Mouse (Mus musculus): ENCODE measurements around the gene Dcaf4. TPM values are rescaled to one million over a fixed set of nuclear protein-coding genes. Genes with fewer than 3 reads are reported as not detected.

Gene Dcaf4
- polyA plus RNA-seq, 1 experiment from 2014 or later: 48.1 TPM

DNA sequence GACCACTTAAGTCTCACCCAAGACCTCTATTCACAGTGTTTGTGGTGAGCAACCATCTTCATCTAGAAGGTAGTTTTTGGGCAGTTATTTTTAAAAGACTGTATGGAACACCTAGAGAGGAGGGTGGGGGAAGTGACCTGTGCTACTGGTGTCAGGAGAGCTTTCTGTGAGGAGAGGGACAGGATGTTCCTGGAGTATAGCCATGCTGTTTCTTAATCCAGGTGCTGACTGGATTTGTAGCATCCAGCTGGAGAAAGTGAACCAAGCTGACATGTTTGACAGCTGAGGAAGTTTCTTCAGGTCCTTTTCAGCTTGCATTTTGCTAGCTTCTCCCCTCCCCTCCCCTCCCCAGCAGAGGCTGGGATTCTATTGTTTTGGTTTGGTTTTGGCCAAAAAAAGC lies 24.5 kb downstream of the Dcaf4 start:
- H3K27me3 ChIP-seq: no peaks in the 10 kb centered on the region
- H3K4me1 ChIP-seq: no peaks in the 10 kb centered on the region
- H3K9me3 ChIP-seq (replicated peaks): no peaks in the 10 kb centered on the region
- ATAC-seq (ENCODE audit: insufficient number of reproducible peaks, low FRiP score, low TSS enrichment, low read depth): no peak
- no peak overlapping the region for H3K4me2 ChIP-seq (replicated peaks)
- H3K27ac ChIP-seq (replicated peaks): no peak overlapping the region
- H3K4me3 ChIP-seq (replicated peaks): no peak overlapping the region
- H3K9ac ChIP-seq: no peak overlapping the region
- H3K36me3 ChIP-seq: peaks cover 61% of the 10 kb centered on the region

DNA sequence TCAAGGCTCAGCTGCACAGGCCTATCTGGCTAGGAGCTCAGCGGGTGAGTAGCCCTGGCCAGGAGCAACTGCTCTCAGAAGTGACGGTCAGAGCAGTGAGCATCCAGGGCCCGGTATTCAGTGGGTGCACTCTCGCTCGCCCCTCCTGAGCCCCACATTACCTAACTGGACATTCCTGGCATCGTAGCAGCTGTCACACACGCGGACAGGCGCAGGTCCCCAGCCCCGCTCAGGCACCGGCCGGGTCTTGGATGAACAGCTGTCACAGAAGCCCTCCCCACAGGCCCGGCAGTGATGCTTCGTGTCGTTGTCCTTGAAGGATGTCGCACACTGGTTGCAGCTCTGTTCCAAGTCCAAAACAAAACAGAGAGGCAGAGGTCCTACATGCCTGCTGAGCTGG lies 31.0 kb downstream of the Dcaf4 start:
- Histone ChIP-seq H3K4me2 (replicated peaks) (no peak overlapping the region), H3K4me1 (no peaks in the 10 kb centered on the region), H3K36me3 (peaks cover 80% of the 10 kb centered on the region), H3K4me3 (replicated peaks) (no peak overlapping the region), H3K9ac (no peak overlapping the region), H3K27ac (replicated peaks) (no peak overlapping the region), H3K9me3 (replicated peaks) (no peaks in the 10 kb centered on the region), H3K27me3 (no peaks in the 10 kb centered on the region)
- peak; percentile 45; the same call in 1 of the 2 replicates for ATAC-seq (ENCODE audit: insufficient number of reproducible peaks, low FRiP score, low TSS enrichment, low read depth)
- WGBS: 92% methylated on average over 16 of the region's 16 CpGs

- H3K4me1 ChIP-seq: no peaks in the 10 kb centered on the region
- no peaks in the 10 kb centered on the region for H3K27me3 ChIP-seq
- peaks cover 86% of the 10 kb centered on the region for H3K36me3 ChIP-seq
- no peaks in the 10 kb centered on the region for H3K9me3 ChIP-seq (replicated peaks)
- no peak overlapping the region for H3K4me2 ChIP-seq (replicated peaks)
- WGBS: 77% methylated on average over 4 of the region's 4 CpGs
- H3K27ac ChIP-seq (replicated peaks): no peak overlapping the region
- no peak for ATAC-seq (ENCODE audit: insufficient number of reproducible peaks, low FRiP score, low TSS enrichment, low read depth)
- no peak overlapping the region for H3K9ac ChIP-seq
- no peak overlapping the region for H3K4me3 ChIP-seq (replicated peaks)
These were observed 33.5 kb downstream of the Dcaf4 start for GRCm38 (mm10) chr12:83553816-83554215.

- Histone ChIP-seq H3K27ac (replicated peaks) (no peak overlapping the region), H3K4me3 (replicated peaks) (no peak overlapping the region), H3K36me3 (peaks cover 90% of the 10 kb centered on the region), H3K4me1 (no peaks in the 10 kb centered on the region), H3K9me3 (replicated peaks) (no peaks in the 10 kb centered on the region), H3K4me2 (replicated peaks) (no peak overlapping the region), H3K9ac (no peak overlapping the region), H3K27me3 (no peaks in the 10 kb centered on the region)
- WGBS: 58% methylated on average over 9 of the region's 9 CpGs
- ATAC-seq (ENCODE audit: insufficient number of reproducible peaks, low FRiP score, low TSS enrichment, low read depth): no peak
These were observed 35.3 kb downstream of the Dcaf4 start for GRCm38 (mm10) chr12:83555605-83556004.

DNA sequence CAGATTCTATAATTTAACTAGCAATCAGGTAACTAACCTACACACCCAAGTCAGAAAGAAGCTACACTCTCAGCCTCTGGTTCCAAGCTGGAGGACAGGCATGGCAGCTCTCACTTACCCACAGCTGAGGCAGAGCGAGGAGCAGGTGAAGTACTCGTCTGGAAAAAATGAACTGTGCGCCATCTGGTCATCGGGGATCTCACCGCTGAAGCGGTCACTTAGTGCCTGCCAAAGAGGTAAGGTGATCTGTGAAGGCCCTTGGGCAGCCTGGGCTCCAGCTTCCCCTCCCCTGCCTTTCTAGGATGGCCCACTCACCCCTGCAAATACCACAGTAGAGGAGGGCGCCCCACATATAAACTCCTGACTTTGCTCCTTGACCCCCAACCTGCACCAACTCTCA lies 38.2 kb downstream of the Dcaf4 start:
- H3K9ac ChIP-seq: no peak overlapping the region
- no peaks in the 10 kb centered on the region for H3K27me3 ChIP-seq
- peaks cover 90% of the 10 kb centered on the region for H3K36me3 ChIP-seq
- WGBS: 90% methylated on average over 7 of the region's 7 CpGs
- H3K4me3 ChIP-seq (replicated peaks): no peak overlapping the region
- no peak overlapping the region for H3K27ac ChIP-seq (replicated peaks)
- ATAC-seq (ENCODE audit: insufficient number of reproducible peaks, low FRiP score, low TSS enrichment, low read depth): no peak
- H3K4me2 ChIP-seq (replicated peaks): no peak overlapping the region
- no peaks in the 10 kb centered on the region for H3K4me1 ChIP-seq
- no peaks in the 10 kb centered on the region for H3K9me3 ChIP-seq (replicated peaks)

- no peak for ATAC-seq (ENCODE audit: insufficient number of reproducible peaks, low FRiP score, low TSS enrichment, low read depth)
- Histone ChIP-seq H3K27ac (replicated peaks) (no peak overlapping the region), H3K4me2 (replicated peaks) (no peak overlapping the region), H3K36me3 (peaks cover 89% of the 10 kb centered on the region), H3K27me3 (no peaks in the 10 kb centered on the region), H3K9ac (no peak overlapping the region), H3K9me3 (replicated peaks) (no peaks in the 10 kb centered on the region), H3K4me1 (no peaks in the 10 kb centered on the region), H3K4me3 (replicated peaks) (no peak overlapping the region)
- 68% methylated on average over 6 of the region's 6 CpGs for WGBS
These were observed 39.9 kb downstream of the Dcaf4 start for GRCm38 (mm10) chr12:83560189-83560588.

DNA sequence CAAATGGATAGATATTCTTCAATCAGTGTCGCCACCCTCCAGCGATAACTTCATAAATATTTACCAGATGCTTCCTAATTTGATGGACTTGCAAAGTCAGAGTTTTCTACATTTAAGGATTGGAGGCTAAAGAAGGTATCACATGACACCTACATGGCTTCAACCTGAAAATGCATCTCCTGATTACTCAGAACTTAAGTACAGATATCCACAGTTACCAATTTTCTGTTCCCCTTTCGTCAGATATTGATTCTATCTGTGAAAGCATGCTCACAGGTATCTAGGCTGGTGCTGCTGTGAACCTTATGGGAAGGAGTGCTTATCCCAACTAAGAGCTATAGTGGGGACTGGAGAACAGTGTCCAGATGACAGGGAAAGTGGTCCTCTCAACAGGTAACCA lies 42.3 kb downstream of the Dcaf4 start:
- Histone ChIP-seq H3K27me3 (no peaks in the 10 kb centered on the region), H3K9ac (no peak overlapping the region), H3K4me3 (replicated peaks) (no peak overlapping the region), H3K27ac (replicated peaks) (no peak overlapping the region), H3K4me1 (no peaks in the 10 kb centered on the region), H3K36me3 (peaks cover 90% of the 10 kb centered on the region), H3K4me2 (replicated peaks) (no peak overlapping the region), H3K9me3 (replicated peaks) (no peaks in the 10 kb centered on the region)
- no peak for ATAC-seq (ENCODE audit: insufficient number of reproducible peaks, low FRiP score, low TSS enrichment, low read depth)
- WGBS: 84% methylated on average over 3 of the region's 3 CpGs

DNA sequence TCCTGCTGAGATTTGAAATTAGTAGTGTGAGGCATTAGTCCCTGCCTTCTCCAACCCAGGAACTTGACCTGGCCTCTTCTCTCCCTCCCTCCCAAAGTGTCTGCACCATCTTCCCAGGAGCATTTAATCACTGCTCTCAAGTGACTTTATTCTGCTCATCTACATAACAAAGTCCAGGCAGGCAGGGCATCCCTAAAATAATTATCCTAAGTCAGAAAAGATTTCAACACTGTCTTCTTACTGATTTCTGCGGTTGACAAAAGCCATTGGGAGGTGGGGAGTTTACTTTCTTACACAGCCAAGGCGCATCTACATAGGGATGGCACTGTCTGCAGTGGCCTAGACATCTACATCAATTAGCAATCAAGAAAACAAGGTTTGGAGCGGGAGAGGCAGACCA lies 49.6 kb downstream of the Dcaf4 start:
- Histone ChIP-seq H3K4me1 (no peaks in the 10 kb centered on the region), H3K36me3 (peaks cover 75% of the 10 kb centered on the region), H3K9me3 (replicated peaks) (no peaks in the 10 kb centered on the region), H3K27me3 (no peaks in the 10 kb centered on the region), H3K27ac (replicated peaks) (no peak overlapping the region), H3K9ac (no peak overlapping the region), H3K4me2 (replicated peaks) (no peak overlapping the region), H3K4me3 (replicated peaks) (no peak overlapping the region)
- WGBS: 87% methylated on average over 3 of the region's 3 CpGs
- no peak for ATAC-seq (ENCODE audit: insufficient number of reproducible peaks, low FRiP score, low TSS enrichment, low read depth)

GRCm38 (mm10) chr12:83572717-83573116 lies 52.5 kb downstream of the Dcaf4 start:
- Histone ChIP-seq H3K4me3 (replicated peaks) (no peak overlapping the region), H3K27me3 (no peaks in the 10 kb centered on the region), H3K4me2 (replicated peaks) (no peak overlapping the region), H3K36me3 (peaks cover 70% of the 10 kb centered on the region), H3K27ac (replicated peaks) (no peak overlapping the region), H3K9ac (no peak overlapping the region), H3K9me3 (replicated peaks) (no peaks in the 10 kb centered on the region), H3K4me1 (no peaks in the 10 kb centered on the region)
- ATAC-seq (ENCODE audit: insufficient number of reproducible peaks, low FRiP score, low TSS enrichment, low read depth): no peak
- WGBS: 83% methylated on average over 5 of the region's 5 CpGs

- no peak overlapping the region for H3K4me2 ChIP-seq (replicated peaks)
- ATAC-seq (ENCODE audit: insufficient number of reproducible peaks, low FRiP score, low TSS enrichment, low read depth): no peak
- no peaks in the 10 kb centered on the region for H3K9me3 ChIP-seq (replicated peaks)
- no peak overlapping the region for H3K4me3 ChIP-seq (replicated peaks)
- H3K4me1 ChIP-seq: no peaks in the 10 kb centered on the region
- H3K9ac ChIP-seq: no peak overlapping the region
- 87% methylated on average over 5 of the region's 5 CpGs for WGBS
- H3K27me3 ChIP-seq: no peaks in the 10 kb centered on the region
- H3K36me3 ChIP-seq: peaks cover 51% of the 10 kb centered on the region
- H3K27ac ChIP-seq (replicated peaks): no peak overlapping the region
These were observed 57.2 kb downstream of the Dcaf4 start for GRCm38 (mm10) chr12:83577445-83577844.

GRCm38 (mm10) chr12:83578356-83578755 lies 58.1 kb downstream of the Dcaf4 start:
- Histone ChIP-seq H3K9ac (no peak overlapping the region), H3K4me1 (no peaks in the 10 kb centered on the region), H3K36me3 (peaks cover 45% of the 10 kb centered on the region), H3K9me3 (replicated peaks) (no peaks in the 10 kb centered on the region), H3K4me3 (replicated peaks) (no peak overlapping the region), H3K4me2 (replicated peaks) (no peak overlapping the region), H3K27ac (replicated peaks) (no peak overlapping the region), H3K27me3 (no peaks in the 10 kb centered on the region)
- ATAC-seq (ENCODE audit: insufficient number of reproducible peaks, low FRiP score, low TSS enrichment, low read depth): no peak
- WGBS: 90% methylated on average over 2 of the region's 2 CpGs

GRCm38 (mm10) chr12:83578896-83579569 lies 58.8 kb downstream of the Dcaf4 start:
- Histone ChIP-seq H3K4me3 (replicated peaks) (no peak overlapping the region), H3K27ac (replicated peaks) (no peak overlapping the region), H3K4me1 (no peaks in the 10 kb centered on the region), H3K27me3 (no peaks in the 10 kb centered on the region), H3K4me2 (replicated peaks) (no peak overlapping the region), H3K36me3 (peaks cover 47% of the 10 kb centered on the region), H3K9me3 (replicated peaks) (no peaks in the 10 kb centered on the region), H3K9ac (no peak overlapping the region)
- ATAC-seq (ENCODE audit: insufficient number of reproducible peaks, low FRiP score, low TSS enrichment, low read depth): no peak
- 38% methylated on average over 3 of the region's 3 CpGs for WGBS

Data from embryonic facial prominence, embryonic 15.5 days (tissue).